Mouse (Mus musculus) thymus, adult 2 months (tissue): ENCODE measurements around the gene Acp7.

Source experiments
- CTCF ChIP-seq: fragments of 200-500 bp; IDR thresholded peaks from 2 replicates; pipeline ENCODE4 v1.5.1; 2012; ENCODE audit warnings: mild to moderate bottlenecking, control low read depth, low read length, moderate library complexity, borderline replicate concordance; ENCODE audit not compliant: control insufficient read depth, poor library complexity, insufficient read depth; ENCODE audit errors: extremely low read depth
- POLR2A ChIP-seq: fragments of 200-500 bp; IDR thresholded peaks from 2 replicates; pipeline ENCODE4 v1.6.1; 2012; ENCODE audit warnings: mild to moderate bottlenecking, low read length, control low read depth, moderate library complexity; ENCODE audit not compliant: control insufficient read depth, poor library complexity, insufficient read depth; ENCODE audit errors: extremely low read depth

DNA sequence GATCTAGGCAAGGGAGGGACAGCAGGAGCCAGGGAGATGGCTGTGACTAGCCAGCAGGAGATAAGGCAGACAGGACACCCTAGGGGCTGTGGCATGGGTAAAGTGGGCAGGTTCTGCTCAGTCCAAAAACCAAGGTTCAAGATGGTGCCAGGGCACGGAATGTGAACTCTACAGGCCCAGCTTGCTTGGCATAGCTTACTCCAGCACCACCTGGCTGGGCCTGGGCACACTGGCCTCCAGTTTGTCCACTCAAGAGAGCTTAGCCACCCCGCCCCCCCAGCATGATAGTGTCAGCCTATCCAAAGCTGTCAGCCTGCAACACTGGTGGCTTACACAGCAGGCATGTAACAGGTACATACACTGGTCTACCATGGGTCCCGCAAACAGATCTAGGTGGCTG is 57.9 kb downstream of the Acp7 start:
- TF ChIP-seq POLR2A (no peak), CTCF (no peak)
